Mouse (Mus musculus) kidney, adult 9 months (tissue): ENCODE results near the gene Olfr1164.

Experiments
- DNase-seq: peaks from one replicate; pipeline ENCODE4 v3.0.0; 2022

The Olfr1164 gene

GRCm38 (mm10) chr2:88093866-88094265, at the start of gene Olfr1164:
Gene Olfr1164 (minus strand): TSS chr2:88093966.
- DNase-seq: no peak

DNA sequence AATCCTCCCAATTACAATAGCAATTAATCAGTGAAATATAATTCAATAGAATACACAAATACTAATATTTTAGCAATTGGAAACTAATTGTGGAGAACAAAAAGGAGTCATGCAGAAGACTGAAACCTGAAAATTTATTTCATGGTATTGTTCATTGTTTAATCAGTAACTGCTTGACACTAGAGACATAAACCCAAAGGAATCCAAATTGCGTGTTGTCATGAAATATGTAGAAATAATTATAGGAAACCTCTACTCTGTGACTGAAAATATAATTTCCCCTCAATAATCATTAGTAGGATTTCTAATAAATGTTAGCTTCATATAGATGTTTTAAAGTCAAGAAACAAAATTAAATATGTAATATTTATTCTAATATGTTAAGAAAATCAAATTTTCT, 34.4 kb upstream of the Olfr1164 start, which contains the start of gene Olfr1166:
Gene Olfr1166, minus strand, starts transcription at position 101 of the 400 bp plus-strand sequence.
- no peak for DNase-seq

GRCm38 (mm10) chr2:88071730-88072129, 22.0 kb downstream of the Olfr1164 start, which contains the start of gene Olfr1163:
Gene Olfr1163 (minus strand): TSS chr2:88071830.
- no peak for DNase-seq

GRCm38 (mm10) chr2:88063587-88063986, 30.2 kb downstream of the Olfr1164 start:
- DNase-seq: no peak

- no peak for DNase-seq
These were observed 42.7 kb downstream of the Olfr1164 start, which contains the start of gene Olfr1162 for GRCm38 (mm10) chr2:88051029-88051428. Gene Olfr1162 (minus strand): TSS chr2:88051129.
